Mouse (Mus musculus): ENCODE data around the gene Tbc1d22a.

DNA sequence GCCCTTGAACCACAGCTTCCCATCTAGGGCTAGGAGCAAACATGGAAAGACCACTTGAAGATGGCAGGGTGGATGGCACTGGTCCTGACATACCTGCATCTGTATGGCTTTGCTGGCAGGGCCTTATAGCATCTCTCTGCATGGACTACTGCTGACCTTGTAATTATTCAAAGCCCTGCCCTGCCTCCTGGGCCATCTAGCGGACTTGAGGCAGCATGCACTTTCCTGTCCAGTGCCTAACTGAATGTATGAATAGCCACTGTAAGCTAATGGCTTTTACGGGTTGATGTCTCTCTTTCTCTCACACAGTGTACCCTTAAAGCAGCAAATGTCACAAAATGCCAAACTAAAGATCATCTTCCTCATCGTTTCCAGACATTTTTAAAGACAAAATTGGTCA lies 245.2 kb downstream of the Tbc1d22a start:
- TF ChIP-seq CTCF (IDR thresholded peaks at IDR 0.05; ENCODE audit: low read depth, low read length) = no peak
- no peak for TF ChIP-seq POLR2A (IDR thresholded peaks at IDR 0.05; ENCODE audit: borderline replicate concordance, low read depth, low read length)

Data from bone marrow macrophage, adult 2 months (primary cell).